Mouse (Mus musculus) midbrain, postnatal 0 days (tissue): ENCODE data around the gene Nop10. TPM values are rescaled to one million over a fixed set of nuclear protein-coding genes. Genes with fewer than 3 reads are reported as not detected.

Experiments
- ATAC-seq: fragments of 200-750 bp; cut with Nextera tagmentation; 2 replicates; pipeline ENCODE4 v1.8.0; 2017; ENCODE audit warnings: moderate number of reproducible peaks, mild to moderate bottlenecking, moderate TSS enrichment, moderate library complexity; ENCODE audit not compliant: low FRiP score
- DNase-seq: peaks from one replicate; pipeline ENCODE4 v3.0.0-alpha.2; 2015; ENCODE audit warnings: low spot score
- H3K27ac ChIP-seq: fragments of 300-500 bp; sonication (generic); 2 replicates; pipeline ENCODE4 v1.5.1; 2014; ENCODE audit warnings: low read depth, mild to moderate bottlenecking, low read length, mixed read lengths
- H3K27me3 ChIP-seq: fragments of 300-500 bp; sonication (generic); 2 replicates; pipeline ENCODE4 v1.6.1; 2014; ENCODE audit warnings: low read length, control low read depth, mixed read lengths; ENCODE audit not compliant: insufficient read depth
- H3K36me3 ChIP-seq: fragments of 300-500 bp; sonication (generic); 2 replicates; pipeline ENCODE4 v1.6.1; 2014; ENCODE audit warnings: low read length, control low read depth, mixed read lengths; ENCODE audit not compliant: insufficient read depth
- H3K4me1 ChIP-seq: fragments of 300-500 bp; sonication (generic); 2 replicates; pipeline ENCODE4 v1.6.1; 2014; ENCODE audit warnings: mild to moderate bottlenecking, control low read depth, antibody characterized with exemption, low read length, mixed read lengths; ENCODE audit not compliant: insufficient read depth
- H3K4me2 ChIP-seq: fragments of 300-500 bp; sonication (generic); 2 replicates; pipeline ENCODE4 v1.6.1; 2014; ENCODE audit warnings: low read depth, mild to moderate bottlenecking, low read length, mixed read lengths; ENCODE audit not compliant: poor library complexity, severe bottlenecking
- H3K4me3 ChIP-seq: fragments of 300-500 bp; sonication (generic); 2 replicates; pipeline ENCODE4 v1.5.1; 2014; ENCODE audit warnings: low read depth, mild to moderate bottlenecking, low read length, moderate library complexity
- H3K9ac ChIP-seq: fragments of 300-500 bp; sonication (generic); replicated peaks from 2 replicates; pipeline ENCODE4 v1.6.1; 2014; ENCODE audit warnings: mild to moderate bottlenecking, low read length, moderate library complexity, mixed read lengths; ENCODE audit not compliant: poor library complexity, severe bottlenecking
- H3K9me3 ChIP-seq: fragments of 300-500 bp; sonication (generic); 2 replicates; pipeline ENCODE4 v1.6.1; 2016; ENCODE audit warnings: low read length, control low read depth
- CTCF ChIP-seq: IDR thresholded peaks from 2 replicates; pipeline ENCODE4 v1.5.1; 2016; ENCODE audit warnings: antibody characterized with exemption, mild to moderate bottlenecking
- WGBS: fragments of 180-500 bp; shearing (Covaris S2); extraction: QIAGEN DNeasy Blood & Tissue Kit; methylation state at CpG from one replicate; pipeline ENCODE4 v1.1.7; 2014; 5-methylcytosine and 5-hydroxymethylcytosine counted together
- polyA plus RNA-seq: library from polyadenylated mRNA; unstranded; fragments of >200 nt; fragmentation: Nextera tagmentation; extraction: Ambion mirVana; gene quantifications from 2 replicates; pipeline ENCODE4 v1.2.1, GENCODE M21; 2015
- total RNA-seq: library from RNA; depleted of rRNA; stranded (reverse); fragments of >200 nt; gene quantifications from 2 replicates; pipeline ENCODE4 v1.2.3, GENCODE M21; 2014; rRNA removed

The Nop10 gene
- total and polyA plus RNA-seq, 2 experiments from 2014 or later, result 111 to 151 TPM

DNA sequence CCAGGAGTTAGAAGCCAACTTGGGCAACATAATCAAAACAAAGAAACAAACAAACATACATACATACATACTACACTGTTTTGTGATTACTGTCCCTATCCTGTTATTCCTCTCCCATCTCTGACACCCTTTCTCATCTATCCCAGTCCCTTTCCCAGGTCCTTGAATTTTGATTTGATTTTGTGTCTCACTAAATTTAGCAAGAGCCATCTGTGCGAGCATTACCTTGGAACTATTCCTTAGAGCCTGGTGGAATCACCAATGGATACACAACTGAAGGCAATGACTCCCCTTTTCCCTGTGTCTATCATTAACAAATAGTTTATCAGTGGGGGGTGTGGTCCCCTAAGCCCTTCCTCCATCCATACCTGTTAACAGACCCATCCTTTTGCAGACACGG is 31.1 kb downstream of the Nop10 start:
- no peaks in the 10 kb centered on the region for H3K27me3 ChIP-seq
- no peak overlapping the region for H3K4me3 ChIP-seq
- H3K9ac ChIP-seq, result no peak overlapping the region
- DNase-seq (no peak), ATAC-seq (no peak)
- no peak overlapping the region for H3K4me2 ChIP-seq
- H3K4me1 ChIP-seq, result no peaks in the 10 kb centered on the region
- H3K9me3 ChIP-seq, result no peaks in the 10 kb centered on the region
- no peak overlapping the region for H3K27ac ChIP-seq
- no peak for TF ChIP-seq CTCF
- 95% methylated on average over 2 of the region's 2 CpGs for WGBS
- no peaks in the 10 kb centered on the region for H3K36me3 ChIP-seq

DNA sequence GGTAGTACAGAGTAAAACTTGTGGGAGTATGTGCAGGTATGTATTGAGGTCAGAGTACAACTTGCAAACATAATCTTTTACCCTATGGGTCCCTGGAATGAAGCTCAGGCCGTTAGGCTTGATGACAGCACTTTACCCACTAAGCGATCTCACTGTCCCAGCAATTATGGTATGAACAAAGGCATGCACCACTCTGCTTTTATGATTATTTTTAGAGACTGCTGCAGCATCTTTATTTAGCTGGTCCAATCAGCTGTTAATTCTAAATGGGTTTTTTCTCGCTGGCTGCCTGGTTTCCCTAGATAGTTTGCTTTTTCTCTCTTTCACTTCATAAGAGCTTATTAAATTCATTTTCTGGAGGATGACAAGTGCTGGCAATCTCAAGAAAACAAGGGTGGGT is 34.5 kb downstream of the Nop10 start:
- Histone ChIP-seq H3K9ac (no peak overlapping the region), H3K4me3 (no peak overlapping the region), H3K36me3 (no peaks in the 10 kb centered on the region), H3K4me1 (no peaks in the 10 kb centered on the region), H3K27ac (no peak overlapping the region), H3K4me2 (no peak overlapping the region), H3K9me3 (no peaks in the 10 kb centered on the region), H3K27me3 (no peaks in the 10 kb centered on the region)
- DNase-seq (peak; percentile 17), ATAC-seq (no peak)
- no peak for TF ChIP-seq CTCF
- WGBS, result 74% methylated on average over 3 of the region's 3 CpGs

DNA sequence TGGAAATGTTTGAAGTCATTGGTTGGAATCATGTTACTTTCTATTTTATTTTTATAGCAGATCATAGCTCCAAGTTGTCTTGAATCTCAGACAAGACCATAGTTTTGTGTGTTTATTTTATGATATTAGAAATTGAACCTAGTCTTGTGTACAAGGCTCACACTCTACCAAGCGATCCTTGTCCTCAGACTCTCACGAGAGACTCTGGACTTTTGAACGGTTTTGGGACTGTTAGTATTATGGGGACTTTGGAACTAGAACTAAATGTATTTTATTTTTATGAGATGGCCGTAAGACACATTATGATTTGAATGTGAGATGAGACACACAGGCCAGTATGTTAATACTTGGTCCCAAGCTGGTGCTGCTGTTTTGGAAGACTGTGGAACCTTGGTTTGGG is 36.5 kb downstream of the Nop10 start:
- Histone ChIP-seq H3K4me3 (no peak overlapping the region), H3K4me2 (no peak overlapping the region), H3K9me3 (no peaks in the 10 kb centered on the region), H3K9ac (no peak overlapping the region), H3K27ac (no peak overlapping the region), H3K27me3 (no peaks in the 10 kb centered on the region), H3K36me3 (no peaks in the 10 kb centered on the region), H3K4me1 (no peaks in the 10 kb centered on the region)
- 91% methylated on average over 4 of the region's 4 CpGs for WGBS
- ATAC-seq (no peak), DNase-seq (no peak)
- TF ChIP-seq CTCF, result no peak

DNA sequence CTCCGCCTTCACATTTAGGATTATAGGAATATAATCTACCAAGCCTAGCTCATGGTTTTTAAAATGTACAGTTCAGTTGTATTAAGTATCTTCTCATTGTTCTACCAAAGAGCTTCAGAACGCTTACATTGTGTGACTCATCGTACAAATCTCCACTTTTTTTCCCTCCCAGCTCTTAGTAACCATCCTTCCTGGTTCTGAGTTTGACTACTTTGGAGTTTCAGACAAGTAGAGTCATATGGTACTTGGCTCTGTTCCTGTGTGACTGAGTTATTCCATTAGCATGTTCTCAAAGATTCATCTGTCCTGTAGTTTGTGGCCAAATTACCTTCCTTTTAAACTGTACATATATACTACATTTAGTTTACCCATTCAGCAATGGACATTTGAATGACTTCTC is 46.9 kb downstream of the Nop10 start:
- TF ChIP-seq CTCF, result no peak
- Histone ChIP-seq H3K4me1 (no peaks in the 10 kb centered on the region; the same call in 1 of the 2 replicates), H3K9ac (no peak overlapping the region), H3K4me2 (no peak overlapping the region), H3K4me3 (no peak overlapping the region), H3K27me3 (no peaks in the 10 kb centered on the region), H3K36me3 (no peaks in the 10 kb centered on the region), H3K9me3 (no peaks in the 10 kb centered on the region), H3K27ac (no peak overlapping the region)
- ATAC-seq (no peak), DNase-seq (no peak)
- WGBS, result 92% methylated on average over 3 of the region's 3 CpGs

DNA sequence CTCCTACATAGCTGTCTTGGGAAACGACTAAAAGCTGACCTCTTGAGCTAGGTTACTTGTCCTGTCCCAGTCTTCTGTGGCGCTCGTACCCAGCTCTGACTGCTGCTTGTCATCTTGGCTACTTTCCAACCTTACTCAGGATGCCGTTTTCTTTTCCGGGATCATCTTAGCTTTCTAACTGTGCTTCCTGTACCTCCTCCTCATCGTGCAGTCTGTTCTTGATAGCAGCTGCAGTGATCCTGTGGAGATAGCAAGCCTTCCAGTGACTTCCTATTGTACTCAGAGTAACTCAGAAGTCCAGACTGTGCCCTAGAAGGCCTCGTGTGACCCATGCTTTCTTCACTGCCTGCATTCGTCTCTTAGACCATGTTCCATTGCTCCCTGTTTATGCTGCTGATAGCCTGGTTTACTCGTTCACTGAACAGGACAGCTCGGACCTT is 47.5 kb downstream of the Nop10 start:
- Histone ChIP-seq H3K9me3 (no peaks in the 10 kb centered on the region), H3K27me3 (no peaks in the 10 kb centered on the region), H3K36me3 (no peaks in the 10 kb centered on the region), H3K4me2 (no peak overlapping the region), H3K4me1 (no peaks in the 10 kb centered on the region; the same call in 1 of the 2 replicates), H3K9ac (no peak overlapping the region), H3K27ac (no peak overlapping the region), H3K4me3 (no peak overlapping the region)
- ATAC-seq (no peak), DNase-seq (no peak)
- no peak for TF ChIP-seq CTCF
- 82% methylated on average over 10 of the region's 10 CpGs for WGBS

Other genes with a start within 250 kb of the Nop10 start
- not detected in 2 replicates for gene Olfr1310, start 249.2 kb upstream of the Nop10 start, total RNA-seq
- not detected in 2 replicates for gene Olfr1310, start 249.2 kb upstream of the Nop10 start, polyA plus RNA-seq
- gene Olfr1311, start 237.5 kb upstream of the Nop10 start, total RNA-seq, result not detected in 2 replicates
- gene Olfr1311, start 237.5 kb upstream of the Nop10 start, polyA plus RNA-seq, result not detected in 2 replicates
- not detected in 2 replicates for gene Olfr1312, start 211.7 kb upstream of the Nop10 start, total RNA-seq
- gene Olfr1312, start 211.7 kb upstream of the Nop10 start, polyA plus RNA-seq, result not detected in 2 replicates
- gene Olfr1313, start 184.1 kb upstream of the Nop10 start, total RNA-seq, result not detected in 2 replicates
- gene Olfr1313, start 184.1 kb upstream of the Nop10 start, polyA plus RNA-seq, result not detected in 2 replicates
- gene Olfr1314, start 165.1 kb upstream of the Nop10 start, total RNA-seq, result not detected in 2 replicates
- not detected in 2 replicates for gene Olfr1314, start 165.1 kb upstream of the Nop10 start, polyA plus RNA-seq
- not detected in 2 replicates for gene Olfr1315-ps1, start 146.5 kb upstream of the Nop10 start, total RNA-seq
- gene Olfr1315-ps1, start 146.5 kb upstream of the Nop10 start, polyA plus RNA-seq, result not detected in 2 replicates
- gene Olfr1316, start 126.9 kb upstream of the Nop10 start, total RNA-seq, result 0.16 TPM in 1 of 2 replicates, not detected in the other
- not detected in 2 replicates for gene Olfr1316, start 126.9 kb upstream of the Nop10 start, polyA plus RNA-seq
- gene Olfr1317, start 121.6 kb upstream of the Nop10 start, total RNA-seq, result not detected in 2 replicates
- not detected in 2 replicates for gene Olfr1317, start 121.6 kb upstream of the Nop10 start, polyA plus RNA-seq
- gene Olfr1318, start 107.7 kb upstream of the Nop10 start, total RNA-seq, result not detected in 2 replicates
- gene Olfr1318, start 107.7 kb upstream of the Nop10 start, polyA plus RNA-seq, result 0.05 TPM in 1 of 2 replicates, not detected in the other
- gene Lpcat4, start 22.5 kb upstream of the Nop10 start, total RNA-seq, result 23.3 and 37.2 TPM in 2 replicates
- gene Lpcat4, start 22.5 kb upstream of the Nop10 start, polyA plus RNA-seq, result 20.2 and 21.6 TPM in 2 replicates
- gene Nutm1, start 2.6 kb upstream of the Nop10 start, total RNA-seq, result not detected in 2 replicates
- gene Nutm1, start 2.6 kb upstream of the Nop10 start, polyA plus RNA-seq, result 0.06 and 0.09 TPM in 2 replicates
- gene Slc12a6, start 3.9 kb downstream of the Nop10 start, total RNA-seq, result 69.7 and 81.6 TPM in 2 replicates
- 13.3 and 14.1 TPM in 2 replicates for gene Slc12a6, start 3.9 kb downstream of the Nop10 start, polyA plus RNA-seq
- 2.3 and 2.5 TPM in 2 replicates for gene Gm21985, start 4.4 kb downstream of the Nop10 start, total RNA-seq
- gene Gm21985, start 4.4 kb downstream of the Nop10 start, polyA plus RNA-seq, result not detected in 2 replicates
- 113 and 129 TPM in 2 replicates for gene Emc4, start 106.1 kb downstream of the Nop10 start, total RNA-seq
- gene Emc4, start 106.1 kb downstream of the Nop10 start, polyA plus RNA-seq, result 219 and 242 TPM in 2 replicates
- gene Katnbl1, start 117.3 kb downstream of the Nop10 start, total RNA-seq, result 15.1 and 18.7 TPM in 2 replicates
- gene Katnbl1, start 117.3 kb downstream of the Nop10 start, polyA plus RNA-seq, result 19.8 and 20.1 TPM in 2 replicates
- gene Emc7, start 193.1 kb downstream of the Nop10 start, total RNA-seq, result 16.8 and 19.5 TPM in 2 replicates
- gene Emc7, start 193.1 kb downstream of the Nop10 start, polyA plus RNA-seq, result 33.1 and 33.5 TPM in 2 replicates
- 7.6 and 7.7 TPM in 2 replicates for gene Chrm5, start 218.8 kb downstream of the Nop10 start, total RNA-seq
- 2.7 and 3.1 TPM in 2 replicates for gene Chrm5, start 218.8 kb downstream of the Nop10 start, polyA plus RNA-seq
- gene Aven, start 231.0 kb downstream of the Nop10 start, total RNA-seq, result 6.7 and 8.9 TPM in 2 replicates
- 2.8 and 3.5 TPM in 2 replicates for gene Aven, start 231.0 kb downstream of the Nop10 start, polyA plus RNA-seq